Mouse (Mus musculus) c-Kit-positive CD71-negative TER-119-negative erythroid progenitor cells, embryonic 14.5 days (primary cell): Measurements from ENCODE around the gene M6pr.

ENCODE experiments used
- DNase-seq: peaks from one replicate; pipeline ENCODE4 v3.0.0-alpha.2; 2013; ENCODE audit warnings: low read depth

The M6pr gene

GRCm38 (mm10) chr6:122308505-122309393 is at the start of gene M6pr:
M6pr (plus strand) TSS chr6:122308720.
- DNase-seq: peak; percentile 88

GRCm38 (mm10) chr6:122262543-122262942 is 46.0 kb upstream of the M6pr start:
- no peak for DNase-seq

DNA sequence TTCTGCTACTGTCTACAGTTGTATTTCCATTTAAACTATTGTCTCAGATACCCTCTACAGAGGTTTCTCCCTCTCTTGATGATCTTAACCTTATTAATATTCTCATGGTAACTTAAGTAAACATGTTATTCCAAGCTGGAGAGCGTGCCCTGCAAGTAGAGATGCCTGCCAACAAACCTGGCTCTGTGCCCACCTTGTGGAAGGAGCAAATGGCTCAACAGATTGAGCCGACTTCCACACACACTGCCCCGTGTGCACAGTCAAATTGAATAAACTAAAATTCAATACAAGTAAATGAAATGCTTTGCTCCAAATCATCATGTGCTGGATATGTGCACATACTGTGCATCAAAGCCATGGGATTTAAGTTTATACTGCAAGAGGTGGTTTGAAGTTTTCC is 40.0 kb upstream of the M6pr start:
- DNase-seq: no peak

DNA sequence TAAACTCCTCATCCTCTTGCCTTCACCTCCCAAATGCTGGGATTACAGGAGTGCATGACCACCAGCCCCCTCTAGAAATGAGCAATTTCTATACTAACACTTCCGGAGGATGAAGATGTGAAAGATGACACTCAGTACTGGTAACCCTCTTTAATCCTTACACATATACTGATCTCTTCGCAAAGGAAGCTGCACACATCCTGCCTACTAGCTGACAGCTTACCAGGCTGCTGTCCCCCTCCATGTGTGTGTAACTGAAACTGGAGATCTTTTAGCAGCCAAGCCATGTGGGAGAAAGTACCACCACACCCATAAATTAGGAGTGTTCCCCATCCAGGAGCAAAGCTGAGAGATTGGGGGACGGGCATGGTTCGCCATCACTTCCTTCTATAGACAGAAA is 39.4 kb upstream of the M6pr start:
- DNase-seq: no peak

- DNase-seq: no peak
Observed at GRCm38 (mm10) chr6:122270152-122270551, 38.4 kb upstream of the M6pr start.

GRCm38 (mm10) chr6:122274546-122274945 is 34.0 kb upstream of the M6pr start:
- DNase-seq: no peak

DNA sequence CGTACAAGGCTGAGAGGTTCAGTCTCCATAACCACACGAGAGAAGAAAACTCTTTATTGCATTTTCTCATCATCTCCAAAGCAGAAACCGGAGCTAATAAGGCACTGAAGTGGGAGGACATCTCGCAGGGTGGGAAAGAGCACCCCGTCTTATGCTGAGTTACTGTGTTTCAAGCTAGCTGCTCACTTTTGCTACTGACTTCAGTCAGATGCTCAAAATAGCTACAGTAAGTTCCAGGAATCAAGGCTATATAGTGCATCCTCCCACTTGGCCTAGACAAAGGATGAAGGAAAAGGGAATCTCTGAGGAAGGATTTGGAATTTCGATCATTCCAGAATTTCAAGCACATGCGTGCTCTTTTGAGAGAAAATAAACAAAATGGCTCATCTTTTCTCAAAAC is 32.0 kb upstream of the M6pr start:
- no peak for DNase-seq

- no peak for DNase-seq
Observed at GRCm38 (mm10) chr6:122282782-122283181, 25.7 kb upstream of the M6pr start, which contains the start of gene Klrg1. Klrg1 (minus strand) TSS chr6:122282882.

- DNase-seq: no peak
Observed at GRCm38 (mm10) chr6:122283429-122283828, 25.1 kb upstream of the M6pr start.

- no peak for DNase-seq
Observed at GRCm38 (mm10) chr6:122284304-122284703, 24.2 kb upstream of the M6pr start.

DNA sequence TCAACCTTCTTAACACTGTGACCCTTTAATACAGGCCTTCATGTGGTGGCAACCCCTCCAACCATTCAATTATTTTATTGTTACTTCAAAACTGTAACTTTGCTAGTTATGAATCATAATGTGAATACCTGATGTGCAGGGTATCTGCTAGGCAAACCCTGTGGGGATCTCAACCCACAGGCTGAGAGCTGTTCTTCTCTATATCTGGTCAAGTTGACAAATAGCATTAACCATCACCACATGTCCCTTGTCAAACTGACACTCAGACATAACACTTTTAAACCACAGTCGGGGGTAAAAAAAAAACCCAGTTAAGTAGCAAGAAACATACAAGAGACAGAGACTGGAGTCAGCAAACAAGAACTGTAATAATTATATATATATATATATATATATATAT is 23.7 kb upstream of the M6pr start:
- DNase-seq: no peak

- DNase-seq: no peak
Observed at GRCm38 (mm10) chr6:122288263-122288662, 20.3 kb upstream of the M6pr start.

DNA sequence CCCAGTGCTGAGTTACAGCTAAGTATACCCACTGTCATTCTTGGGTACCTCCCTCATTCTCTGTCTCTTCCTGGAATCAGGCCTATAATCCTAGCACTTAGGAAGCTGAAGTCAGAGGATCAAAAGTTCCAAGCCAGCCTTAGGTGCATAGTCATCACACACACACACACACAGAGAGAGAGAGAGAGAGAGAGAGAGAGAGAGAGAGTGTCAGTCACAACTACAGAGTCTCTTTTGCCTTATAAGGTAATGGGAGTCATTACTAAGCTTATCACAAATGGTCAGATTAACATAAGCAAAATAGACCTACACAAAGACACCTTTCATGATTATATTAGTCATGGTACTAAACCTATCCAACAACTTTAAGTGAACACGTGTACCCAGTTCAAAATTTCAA is 19.2 kb upstream of the M6pr start:
- DNase-seq: no peak

- no peak for DNase-seq
Observed at GRCm38 (mm10) chr6:122290253-122290652, 18.3 kb upstream of the M6pr start.

- DNase-seq: no peak
Observed at GRCm38 (mm10) chr6:122291264-122291663, 17.3 kb upstream of the M6pr start.

DNA sequence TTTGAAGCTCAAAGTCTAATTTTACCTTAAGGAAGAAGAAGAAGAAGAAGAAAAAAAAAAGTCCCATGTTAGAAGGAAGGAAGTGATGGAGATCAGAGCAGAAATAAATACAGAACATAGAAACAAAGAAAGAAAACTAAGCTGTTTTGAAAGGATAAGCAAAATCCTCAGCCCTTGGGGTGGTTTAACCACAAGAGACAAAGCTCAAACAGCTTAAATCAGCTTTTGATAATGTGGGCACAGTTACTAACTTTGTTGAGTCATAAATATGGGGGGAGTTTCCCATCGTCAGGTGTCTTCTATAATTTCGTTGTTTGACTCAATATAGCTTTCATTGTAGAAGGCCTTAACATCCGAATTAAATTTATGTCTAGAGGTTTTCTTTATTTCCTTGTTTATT is 16.8 kb upstream of the M6pr start:
- no peak for DNase-seq

- DNase-seq: no peak
Observed at GRCm38 (mm10) chr6:122292184-122292583, 16.3 kb upstream of the M6pr start.

- DNase-seq: no peak
Observed at GRCm38 (mm10) chr6:122293121-122293520, 15.4 kb upstream of the M6pr start.

GRCm38 (mm10) chr6:122293796-122294195 is 14.7 kb upstream of the M6pr start:
- no peak for DNase-seq

- DNase-seq: no peak
Observed at GRCm38 (mm10) chr6:122294290-122294689, 14.2 kb upstream of the M6pr start.

DNA sequence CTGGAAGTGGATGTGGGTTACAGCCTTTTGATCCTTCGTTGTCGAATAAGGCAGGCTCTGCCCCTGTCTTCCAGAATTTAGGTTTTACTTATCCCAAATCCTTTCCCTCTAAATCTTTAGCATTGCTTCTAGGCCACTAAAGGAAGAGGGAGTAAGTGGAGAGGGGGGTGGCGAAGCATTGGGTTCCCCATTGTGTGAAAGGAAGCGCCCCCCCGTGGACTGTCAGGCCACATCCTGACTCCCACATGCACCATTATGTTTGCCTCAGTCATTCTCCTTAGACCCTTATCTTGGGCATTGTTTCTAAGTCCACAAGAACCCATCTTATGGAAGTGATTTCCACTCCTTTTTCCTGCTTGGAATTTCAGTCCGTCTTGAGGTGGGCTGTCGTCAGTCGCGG is 13.3 kb upstream of the M6pr start:
- DNase-seq: no peak

- DNase-seq: no peak
Observed at GRCm38 (mm10) chr6:122296918-122297278, 11.6 kb upstream of the M6pr start.

DNA sequence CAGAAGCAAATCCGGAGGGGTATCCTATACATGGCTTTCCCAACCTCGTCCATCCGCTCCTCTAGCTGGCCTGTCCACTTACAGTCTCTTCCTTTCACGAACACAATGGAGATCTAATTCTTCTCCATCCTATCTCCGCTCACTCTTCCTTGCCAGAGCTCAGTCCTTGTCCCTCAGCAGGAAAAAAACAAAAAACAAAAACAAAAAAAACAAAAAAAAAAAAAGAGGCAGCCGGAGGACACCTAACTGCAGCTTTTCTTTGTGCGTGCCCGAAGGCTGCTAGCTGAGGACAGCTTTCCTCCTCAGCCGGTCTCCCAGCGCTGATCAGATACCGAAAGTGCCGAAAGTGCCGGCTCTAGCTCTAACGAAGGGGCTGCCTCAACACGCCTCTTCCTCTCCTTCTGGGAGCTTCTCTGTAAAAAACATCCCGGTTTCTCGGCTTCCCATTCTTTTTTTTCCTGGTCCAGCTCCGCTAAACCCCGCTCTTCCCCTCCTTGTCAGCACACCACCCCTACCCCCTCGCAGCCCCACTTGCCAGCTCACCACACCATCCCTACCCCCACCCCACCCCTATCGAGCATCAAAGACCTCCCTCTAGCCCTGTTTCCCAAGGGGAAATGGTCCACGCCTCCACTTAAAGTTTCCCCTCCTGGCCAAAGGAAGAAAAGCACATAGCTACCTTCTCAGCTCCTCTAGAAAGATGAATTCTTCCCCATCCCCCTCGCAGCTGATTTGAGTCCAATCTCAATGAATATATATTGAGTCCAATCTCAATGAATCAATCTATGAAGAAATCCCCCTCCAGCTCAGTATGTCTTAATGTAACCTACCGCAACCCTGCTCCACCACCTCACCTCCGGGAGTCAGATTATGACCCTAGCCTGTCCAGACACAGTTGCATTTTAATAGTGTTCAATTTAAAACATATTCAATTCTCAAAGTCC is 11.0 kb upstream of the M6pr start:
- DNase-seq: no peak
